Mouse (Mus musculus) hindlimb bud, embryonic 11.5 days (tissue): ENCODE data around the gene Ccdc47.
A peak's percentile ranks its signal among the peaks of the same experiment; 100 is the strongest.
"Not testable (repeated sequence)": the region's sequence is repeated elsewhere in the genome, so short reads cannot be mapped to it uniquely, and the experiment has no call there.

Source experiments
- DNase-seq: peaks from one replicate; pipeline ENCODE4 v3.0.0-alpha.2; 2012; ENCODE audit warnings: low read depth, low spot score; ENCODE audit errors: extremely low spot score

Gene Ccdc47

DNA sequence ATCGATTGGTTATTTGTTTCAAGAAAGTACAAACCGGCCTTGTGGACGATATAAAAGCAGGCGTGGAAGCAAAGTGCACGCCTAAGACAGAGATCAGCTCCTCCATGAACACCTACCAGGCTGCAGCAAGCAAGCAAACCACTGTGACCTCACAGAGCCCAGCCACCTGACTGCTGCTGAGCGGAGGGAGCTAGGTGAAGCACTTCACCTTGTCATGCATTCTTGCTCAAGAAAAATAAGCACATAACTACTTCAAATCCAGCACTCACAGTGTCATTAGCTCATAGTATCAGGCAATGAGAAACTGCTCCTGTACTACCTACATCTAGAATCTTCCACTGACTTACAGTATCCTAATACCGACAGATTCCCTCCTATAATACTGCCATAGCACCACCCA is 16.1 kb downstream of the Ccdc47 start:
- not testable (repeated sequence) for DNase-seq

GRCm38 (mm10) chr11:106198277-106198676 is 17.9 kb downstream of the Ccdc47 start:
- DNase-seq, result no peak

DNA sequence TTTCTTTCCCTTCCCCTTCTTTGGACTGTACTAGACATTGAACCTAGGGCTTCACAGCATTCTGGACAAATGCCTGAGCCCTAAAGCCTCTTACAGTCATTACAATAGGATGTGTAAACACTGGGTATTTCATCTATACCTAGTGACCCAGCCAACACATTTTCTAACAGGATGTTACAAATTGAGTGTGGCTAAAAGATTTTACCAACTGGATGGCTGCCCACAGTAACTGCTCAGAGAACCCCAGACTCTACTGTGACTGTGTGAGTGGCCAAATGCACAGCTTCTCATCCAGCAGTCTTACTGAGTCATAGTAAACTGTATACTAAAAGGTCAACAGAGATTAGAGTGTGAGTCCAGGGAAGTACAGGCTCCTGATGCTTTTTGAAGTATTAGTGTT is 20.8 kb downstream of the Ccdc47 start:
- DNase-seq, result no peak

DNA sequence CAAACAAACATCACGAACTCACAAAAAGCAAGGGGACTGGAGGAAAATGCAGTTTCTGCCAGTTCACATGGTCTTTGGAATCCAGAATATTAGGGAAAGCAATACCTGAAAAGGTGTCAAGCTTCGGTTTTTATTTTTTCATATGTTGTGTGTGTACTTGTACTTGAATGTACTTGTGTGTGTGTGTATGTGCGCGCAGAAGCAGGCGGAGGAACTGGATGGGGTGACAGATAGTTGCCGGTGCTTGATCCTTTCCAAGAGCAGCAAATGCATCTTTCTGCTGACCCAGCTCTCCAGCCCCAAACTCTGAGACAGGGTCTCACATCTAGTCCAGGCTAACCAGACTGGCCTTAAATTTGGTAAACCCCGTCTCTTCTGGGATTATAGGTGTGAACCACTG is 21.3 kb downstream of the Ccdc47 start:
- no peak for DNase-seq

DNA sequence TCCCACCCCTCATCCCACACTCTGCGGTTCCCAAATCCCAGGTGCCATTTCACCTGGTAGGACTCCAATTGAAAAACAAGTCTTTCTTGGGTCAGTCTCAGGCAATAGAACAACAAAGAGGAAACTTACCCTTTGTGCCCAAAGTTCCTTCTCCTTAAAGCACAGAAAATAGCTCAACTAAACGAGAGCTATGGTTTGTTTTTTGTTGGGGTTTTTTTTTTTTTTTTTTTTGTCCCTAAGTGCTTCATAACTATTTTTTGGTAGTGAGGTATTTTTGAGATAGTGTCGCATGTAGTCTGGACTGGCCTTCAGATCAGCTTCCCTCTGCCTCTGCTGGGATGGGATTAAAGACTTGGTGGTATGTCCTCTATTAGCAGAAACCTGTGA is 22.0 kb downstream of the Ccdc47 start:
- DNase-seq, result no peak

GRCm38 (mm10) chr11:106193371-106194154 is 22.6 kb downstream of the Ccdc47 start:
- peak; percentile 84 for DNase-seq

- DNase-seq, result no peak
Measured at GRCm38 (mm10) chr11:106192657-106193370, 23.3 kb downstream of the Ccdc47 start.

GRCm38 (mm10) chr11:106192241-106192640 is 23.9 kb downstream of the Ccdc47 start:
- no peak for DNase-seq

GRCm38 (mm10) chr11:106191716-106192115 is 24.4 kb downstream of the Ccdc47 start:
- DNase-seq, result no peak

DNA sequence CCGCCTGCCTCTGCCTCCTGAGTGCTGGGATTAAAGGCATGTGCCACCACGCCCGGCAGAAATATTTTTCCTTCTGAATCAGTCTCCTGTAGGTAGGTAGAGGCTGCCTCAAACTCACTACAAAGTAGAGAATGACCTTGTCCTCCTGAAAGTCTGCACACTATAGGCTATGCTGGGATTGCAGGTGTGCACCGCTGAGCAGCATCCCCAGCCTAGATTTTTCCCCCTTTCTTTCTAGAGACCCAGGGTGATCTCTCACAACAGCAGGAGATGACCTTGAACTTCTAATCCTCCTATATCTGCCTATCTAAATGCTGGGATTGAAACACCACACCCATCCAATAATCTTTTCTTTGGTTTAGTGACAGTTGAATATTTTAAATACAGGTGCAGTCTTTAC is 28.8 kb downstream of the Ccdc47 start:
- DNase-seq, result no peak

DNA sequence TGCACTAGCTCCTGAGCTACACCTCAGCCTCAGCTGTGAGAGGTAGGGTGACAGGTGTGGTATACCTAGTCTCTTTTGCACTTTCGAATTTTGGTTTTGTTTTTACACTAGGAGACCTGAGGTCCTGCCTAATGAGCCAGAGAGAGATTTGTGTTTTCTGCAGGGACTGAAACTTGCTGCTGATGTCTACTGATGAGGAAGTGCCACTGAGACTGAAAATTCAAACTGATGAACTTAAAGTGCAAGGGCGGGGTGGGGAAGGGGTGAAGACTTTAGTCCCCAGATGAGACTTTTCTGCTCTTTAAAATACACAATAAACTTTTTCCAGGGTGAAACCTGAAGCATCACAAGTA is 35.7 kb downstream of the Ccdc47 start:
- DNase-seq, result no peak

GRCm38 (mm10) chr11:106179711-106180448 is 36.3 kb downstream of the Ccdc47 start:
- no peak for DNase-seq

GRCm38 (mm10) chr11:106178036-106178782 is 37.9 kb downstream of the Ccdc47 start:
- DNase-seq, result no peak

GRCm38 (mm10) chr11:106176372-106176771 is 39.8 kb downstream of the Ccdc47 start:
- DNase-seq, result no peak

GRCm38 (mm10) chr11:106175081-106175480 is 41.1 kb downstream of the Ccdc47 start:
- DNase-seq, result no peak

- DNase-seq, result no peak
Measured at GRCm38 (mm10) chr11:106174372-106174771, 41.8 kb downstream of the Ccdc47 start.

DNA sequence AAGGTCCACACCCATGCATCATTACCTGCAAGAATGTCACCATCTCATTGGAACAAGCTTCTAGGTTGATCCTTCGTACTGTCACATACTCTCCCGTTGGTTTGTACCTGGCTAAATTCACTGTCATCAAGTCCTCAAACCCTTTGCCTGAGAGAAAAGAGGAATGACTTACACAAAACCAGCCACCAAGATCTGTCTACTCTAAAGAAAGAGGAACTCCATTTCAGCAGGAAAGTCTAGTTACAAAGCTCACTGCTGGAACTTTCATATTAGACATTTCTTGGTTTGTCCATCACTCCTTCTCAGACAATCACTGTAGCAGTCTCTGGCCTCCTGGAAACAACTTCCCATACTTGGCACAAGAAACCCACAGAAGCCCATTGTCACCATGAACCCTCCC is 42.9 kb downstream of the Ccdc47 start:
- no peak for DNase-seq

GRCm38 (mm10) chr11:106170807-106171206 is 45.3 kb downstream of the Ccdc47 start:
- no peak for DNase-seq

DNA sequence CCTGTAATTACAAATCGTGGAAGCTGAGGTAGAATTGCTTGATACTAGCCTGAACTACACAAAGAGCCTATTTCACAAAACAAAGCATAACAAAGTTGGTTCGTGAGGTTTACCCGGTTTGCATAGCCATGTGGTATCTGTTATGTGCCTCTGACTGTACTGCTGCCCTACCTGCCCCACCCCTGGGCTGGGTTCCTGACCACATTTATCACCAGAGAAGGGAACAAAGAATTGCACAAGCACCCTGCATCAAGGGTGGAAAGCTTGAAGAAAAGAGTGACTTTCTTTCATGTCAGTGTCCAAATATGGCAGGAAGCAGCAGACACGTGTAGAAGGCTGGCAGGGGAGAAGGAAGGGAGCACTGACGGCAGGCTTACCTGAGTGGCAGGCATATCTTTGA is 48.7 kb downstream of the Ccdc47 start:
- no peak for DNase-seq

GRCm38 (mm10) chr11:106164601-106165180 is 51.5 kb downstream of the Ccdc47 start:
- DNase-seq, result no peak

DNA sequence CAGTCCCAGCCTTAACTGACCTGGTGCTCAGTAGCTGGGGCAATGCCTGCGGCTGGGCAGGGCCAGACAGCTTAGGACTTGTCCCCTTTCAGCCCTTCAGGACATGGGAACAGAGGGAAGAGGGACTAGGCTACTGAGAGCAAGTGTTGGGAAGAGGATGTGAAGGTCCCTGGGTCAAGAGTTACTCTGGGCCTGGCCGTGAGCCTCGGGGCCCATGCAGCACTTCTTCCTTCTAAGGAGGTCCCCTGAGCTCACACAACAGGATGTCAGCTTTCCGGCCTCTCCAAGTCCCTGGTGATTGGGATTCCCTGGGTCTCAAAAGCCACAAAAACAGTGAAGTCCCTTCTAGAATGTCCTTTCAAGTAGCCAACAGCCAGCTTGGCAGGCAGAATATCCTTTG is 52.6 kb downstream of the Ccdc47 start:
- DNase-seq, result no peak
